Mouse (Mus musculus) liver, embryonic 11.5 days (tissue): ENCODE measurements around the gene Bcl2l14. TPM values are rescaled to one million over a fixed set of nuclear protein-coding genes. Genes with fewer than 3 reads are reported as not detected.

Experiments
- ATAC-seq: fragments of 200-750 bp; cut with Nextera tagmentation; replicated peaks from 2 replicates; pipeline ENCODE4 v1.8.0; 2017; ENCODE audit warnings: moderate number of reproducible peaks, mild to moderate bottlenecking, moderate TSS enrichment, moderate library complexity; ENCODE audit not compliant: low FRiP score
- DNase-seq: peaks from one replicate; pipeline ENCODE4 v3.0.0-alpha.2; 2017; ENCODE audit warnings: low spot score
- H3K27ac ChIP-seq: fragments of 300-500 bp; sonication (generic); 2 replicates; pipeline ENCODE4 v1.5.1; 2014; ENCODE audit warnings: mild to moderate bottlenecking, low read depth, low read length, control low read depth
- H3K27me3 ChIP-seq: fragments of 300-500 bp; sonication (generic); replicated peaks from 2 replicates; pipeline ENCODE4 v1.6.1; 2014; ENCODE audit warnings: low read length, mixed read lengths; ENCODE audit not compliant: control insufficient read depth, insufficient read depth
- H3K36me3 ChIP-seq: fragments of 300-500 bp; sonication (generic); 2 replicates; pipeline ENCODE4 v1.6.1; 2014; ENCODE audit warnings: mild to moderate bottlenecking, low read length, moderate library complexity, mixed read lengths; ENCODE audit not compliant: control insufficient read depth, insufficient read depth
- H3K4me1 ChIP-seq: fragments of 300-500 bp; sonication (generic); replicated peaks from 2 replicates; pipeline ENCODE4 v1.6.1; 2014; ENCODE audit warnings: low read length, mixed read lengths; ENCODE audit not compliant: control insufficient read depth, insufficient read depth
- H3K4me2 ChIP-seq: fragments of 300-500 bp; sonication (generic); 2 replicates; pipeline ENCODE4 v1.6.1; 2014; ENCODE audit warnings: mild to moderate bottlenecking, control low read depth, moderate library complexity
- H3K4me3 ChIP-seq: fragments of 300-500 bp; sonication (generic); 2 replicates; pipeline ENCODE4 v1.5.1; 2014; ENCODE audit warnings: low read depth, low read length, control low read depth
- H3K9ac ChIP-seq: fragments of 300-500 bp; sonication (generic); 2 replicates; pipeline ENCODE4 v1.6.1; 2014; ENCODE audit warnings: low read depth, low read length, control low read depth
- H3K9me3 ChIP-seq: fragments of 300-500 bp; sonication (generic); 2 replicates; pipeline ENCODE4 v1.6.1; 2016; ENCODE audit warnings: low read length, inconsistent platforms, mixed read lengths; ENCODE audit not compliant: control insufficient read depth
- WGBS: fragments of 180-500 bp; shearing (Covaris S2); extraction: QIAGEN DNeasy Blood & Tissue Kit; methylation state at CpG from one replicate; pipeline ENCODE4 v1.1.7; 2014; 5-methylcytosine and 5-hydroxymethylcytosine counted together
- polyA plus RNA-seq: library from polyadenylated mRNA; unstranded; fragments of >200 nt; fragmentation: Nextera tagmentation; extraction: Ambion mirVana; gene quantifications from 2 replicates; pipeline ENCODE4 v1.2.1, GENCODE M21; 2014

Bcl2l14 gene
- polyA plus RNA-seq, 1 experiment from 2014 or later, result 0.32 TPM

GRCm38 (mm10) chr6:134366366-134367351 lies 29.5 kb upstream of the Bcl2l14 start:
- Histone ChIP-seq H3K27me3 (no peaks in the 10 kb centered on the region), H3K36me3 (no peaks in the 10 kb centered on the region), H3K4me1 (peaks cover 3% of the 10 kb centered on the region; the same call in 1 of the 2 replicates), H3K27ac (no peak overlapping the region), H3K4me3 (no peak overlapping the region), H3K9me3 (no peaks in the 10 kb centered on the region), H3K9ac (no peak overlapping the region), H3K4me2 (no peak overlapping the region)
- DNase-seq (no peak), ATAC-seq (no peak)
- 32% methylated on average over 10 of the region's 10 CpGs for WGBS

GRCm38 (mm10) chr6:134367366-134368281 lies 28.5 kb upstream of the Bcl2l14 start:
- H3K27ac ChIP-seq, result no peak overlapping the region
- H3K9me3 ChIP-seq, result no peaks in the 10 kb centered on the region
- ATAC-seq (no peak), DNase-seq (no peak)
- H3K27me3 ChIP-seq, result no peaks in the 10 kb centered on the region
- H3K4me2 ChIP-seq, result no peak overlapping the region
- no peaks in the 10 kb centered on the region for H3K36me3 ChIP-seq
- no peak overlapping the region for H3K9ac ChIP-seq
- peaks cover 3% of the 10 kb centered on the region; the same call in 1 of the 2 replicates for H3K4me1 ChIP-seq
- WGBS, result 43% methylated on average over 12 of the region's 12 CpGs
- H3K4me3 ChIP-seq, result no peak overlapping the region

- Histone ChIP-seq H3K4me1 (no peaks in the 10 kb centered on the region), H3K9me3 (no peaks in the 10 kb centered on the region), H3K36me3 (no peaks in the 10 kb centered on the region), H3K27ac (no peak overlapping the region), H3K9ac (no peak overlapping the region), H3K4me3 (no peak overlapping the region), H3K27me3 (no peaks in the 10 kb centered on the region), H3K4me2 (no peak overlapping the region)
- no peak for DNase-seq
- no peak for ATAC-seq
- 48% methylated on average over 2 of the region's 2 CpGs for WGBS
These were observed 23.2 kb upstream of the Bcl2l14 start for GRCm38 (mm10) chr6:134372946-134373345.

GRCm38 (mm10) chr6:134377201-134377600 lies 18.9 kb upstream of the Bcl2l14 start:
- WGBS, result 89% methylated on average over 5 of the region's 5 CpGs
- H3K4me3 ChIP-seq, result no peak overlapping the region

GRCm38 (mm10) chr6:134377856-134378255 lies 18.3 kb upstream of the Bcl2l14 start:
- 69% methylated on average over 3 of the region's 3 CpGs for WGBS

More at GRCm38 (mm10) chr6:134377201-134377600, 18.9 kb upstream of the Bcl2l14 start:
- DNase-seq (no peak), ATAC-seq (no peak)
- Histone ChIP-seq H3K9me3 (no peaks in the 10 kb centered on the region), H3K9ac (no peak overlapping the region), H3K36me3 (no peaks in the 10 kb centered on the region), H3K27me3 (no peaks in the 10 kb centered on the region), H3K4me1 (no peaks in the 10 kb centered on the region), H3K27ac (no peak overlapping the region), H3K4me2 (no peak overlapping the region)

GRCm38 (mm10) chr6:134381462-134381861 lies 14.7 kb upstream of the Bcl2l14 start:
- ATAC-seq (no peak), DNase-seq (no peak)
- 79% methylated on average over 6 of the region's 6 CpGs for WGBS
- Histone ChIP-seq H3K9me3 (no peaks in the 10 kb centered on the region), H3K4me1 (no peaks in the 10 kb centered on the region), H3K27ac (no peak overlapping the region), H3K4me2 (no peak overlapping the region), H3K9ac (no peak overlapping the region), H3K27me3 (no peaks in the 10 kb centered on the region), H3K4me3 (no peak overlapping the region), H3K36me3 (no peaks in the 10 kb centered on the region)

More at GRCm38 (mm10) chr6:134377856-134378255, 18.3 kb upstream of the Bcl2l14 start:
- no peaks in the 10 kb centered on the region for H3K4me1 ChIP-seq
- no peaks in the 10 kb centered on the region for H3K9me3 ChIP-seq
- H3K36me3 ChIP-seq, result no peaks in the 10 kb centered on the region
- no peak overlapping the region for H3K4me2 ChIP-seq
- H3K9ac ChIP-seq, result no peak overlapping the region
- H3K27ac ChIP-seq, result no peak overlapping the region
- no peak overlapping the region for H3K4me3 ChIP-seq
- no peak for DNase-seq
- ATAC-seq, result no peak
- H3K27me3 ChIP-seq, result no peaks in the 10 kb centered on the region

- Histone ChIP-seq H3K36me3 (no peaks in the 10 kb centered on the region), H3K4me3 (no peak overlapping the region), H3K27me3 (no peaks in the 10 kb centered on the region), H3K9ac (no peak overlapping the region), H3K4me2 (no peak overlapping the region), H3K4me1 (no peaks in the 10 kb centered on the region), H3K27ac (no peak overlapping the region), H3K9me3 (no peaks in the 10 kb centered on the region)
- DNase-seq (no peak), ATAC-seq (no peak)
- 79% methylated on average over 6 of the region's 6 CpGs for WGBS
These were observed 10.2 kb upstream of the Bcl2l14 start for GRCm38 (mm10) chr6:134385931-134386330.

GRCm38 (mm10) chr6:134387396-134387795 lies 8.7 kb upstream of the Bcl2l14 start:
- no peak for DNase-seq
- Histone ChIP-seq H3K9ac (no peak overlapping the region), H3K4me1 (no peaks in the 10 kb centered on the region), H3K27me3 (no peaks in the 10 kb centered on the region), H3K36me3 (no peaks in the 10 kb centered on the region), H3K4me3 (no peak overlapping the region), H3K9me3 (no peaks in the 10 kb centered on the region), H3K27ac (no peak overlapping the region), H3K4me2 (no peak overlapping the region)
- WGBS, result 87% methylated on average over 10 of the region's 10 CpGs
- ATAC-seq, result no peak
